Mouse (Mus musculus): ENCODE measurements around the gene Cdc42ep4. TPM values are rescaled to one million over a fixed set of nuclear protein-coding genes. Genes with fewer than 3 reads are reported as not detected.

Gene Cdc42ep4
- total and polyA plus RNA-seq, 2 experiments from 2014 or later: 12.0 to 33.5 TPM

DNA sequence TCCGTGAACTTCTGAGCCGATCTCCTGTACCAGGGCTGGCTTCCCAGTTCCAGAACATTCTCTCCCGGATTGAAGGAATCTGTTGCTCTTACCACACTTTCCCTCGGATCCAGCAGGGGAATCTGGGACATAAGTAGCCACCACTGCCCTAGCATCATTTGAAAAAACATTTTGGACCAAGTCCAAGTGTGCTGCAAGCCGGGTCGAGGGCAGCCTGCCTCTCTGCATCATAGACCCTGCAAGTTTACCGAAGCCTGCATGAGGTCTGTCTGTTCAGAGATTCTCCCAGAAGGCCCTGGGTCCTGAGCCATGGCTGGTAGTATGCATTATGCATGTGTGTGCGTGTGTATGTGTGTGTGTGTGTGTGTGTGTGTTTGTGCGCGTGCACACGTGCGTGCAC is 44.2 kb upstream of the Cdc42ep4 start:
- no peak for ATAC-seq (ENCODE audit: insufficient read depth, low read depth)
- H3K9me3 ChIP-seq (replicated peaks; ENCODE audit: control insufficient read depth, low read length): no peaks in the 10 kb centered on the region
- DNase-seq (ENCODE audit: low spot score): no peak
- no peak for TF ChIP-seq EP300 (IDR thresholded peaks at IDR 0.05; ENCODE audit: low read depth)
- no peak overlapping the region for H3K4me3 ChIP-seq (ENCODE audit: low read depth, low read length)
- no peak overlapping the region for H3K27ac ChIP-seq (ENCODE audit: low read depth)
- 67% methylated on average over 12 of the region's 12 CpGs for WGBS
- H3K4me2 ChIP-seq (ENCODE audit: low read depth, low read length): no peak overlapping the region
- no peaks in the 10 kb centered on the region for H3K4me1 ChIP-seq (ENCODE audit: control insufficient read depth, insufficient read depth)
- H3K36me3 ChIP-seq (replicated peaks; ENCODE audit: control insufficient read depth, insufficient read depth, low read length): no peaks in the 10 kb centered on the region
- H3K27me3 ChIP-seq (ENCODE audit: control insufficient read depth, insufficient read depth, low read length): no peaks in the 10 kb centered on the region
- no peak overlapping the region for H3K9ac ChIP-seq (replicated peaks; ENCODE audit: low read depth, low read length)

- Histone ChIP-seq H3K9me3 (replicated peaks; ENCODE audit: control insufficient read depth, low read length) (no peaks in the 10 kb centered on the region), H3K27me3 (ENCODE audit: control insufficient read depth, insufficient read depth, low read length) (no peaks in the 10 kb centered on the region), H3K4me2 (ENCODE audit: low read depth, low read length) (no peak overlapping the region), H3K27ac (ENCODE audit: low read depth) (no peak overlapping the region), H3K36me3 (replicated peaks; ENCODE audit: control insufficient read depth, insufficient read depth, low read length) (no peaks in the 10 kb centered on the region), H3K4me3 (ENCODE audit: low read depth, low read length) (no peak overlapping the region), H3K9ac (replicated peaks; ENCODE audit: low read depth, low read length) (no peak overlapping the region), H3K4me1 (ENCODE audit: control insufficient read depth, insufficient read depth) (peaks cover 13% of the 10 kb centered on the region; the same call in 1 of the 2 replicates)
- no peak for TF ChIP-seq CTCF (IDR thresholded peaks at IDR 0.05; ENCODE audit: low read depth)
- no peak for TF ChIP-seq EP300 (IDR thresholded peaks at IDR 0.05; ENCODE audit: low read depth)
- 75% methylated on average over 16 of the region's 16 CpGs for WGBS
- ATAC-seq (ENCODE audit: insufficient read depth, low read depth) (no peak), DNase-seq (ENCODE audit: low spot score) (no peak)
Observed at GRCm38 (mm10) chr11:113791357-113792215, 39.9 kb upstream of the Cdc42ep4 start.

DNA sequence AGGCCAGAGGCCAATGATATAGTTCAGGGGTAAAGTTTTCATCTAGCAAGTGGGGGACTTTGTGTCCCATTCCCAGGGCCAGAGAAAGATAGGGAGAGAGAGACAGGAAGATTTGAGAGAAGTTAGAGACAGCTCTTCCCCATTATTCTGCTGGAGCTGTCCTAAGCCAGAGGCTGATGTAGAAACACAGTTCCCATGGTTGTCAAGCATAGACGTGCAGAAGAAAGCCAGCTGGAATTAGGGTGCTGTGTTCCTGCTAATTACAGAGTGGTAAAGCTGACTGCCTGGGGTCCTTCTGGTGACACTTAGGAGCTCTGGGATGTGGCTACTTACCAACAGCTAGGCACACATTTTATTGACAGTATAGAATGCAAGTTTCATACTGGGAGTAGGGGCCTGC is 37.4 kb upstream of the Cdc42ep4 start:
- Histone ChIP-seq H3K4me1 (ENCODE audit: control insufficient read depth, insufficient read depth) (peaks cover 23% of the 10 kb centered on the region), H3K4me2 (ENCODE audit: low read depth, low read length) (no peak overlapping the region), H3K9ac (replicated peaks; ENCODE audit: low read depth, low read length) (no peak overlapping the region), H3K27me3 (ENCODE audit: control insufficient read depth, insufficient read depth, low read length) (no peaks in the 10 kb centered on the region), H3K9me3 (replicated peaks; ENCODE audit: control insufficient read depth, low read length) (no peaks in the 10 kb centered on the region), H3K27ac (ENCODE audit: low read depth) (0 out of 2 replicates have a peak overlapping the region, but pooled peaks have one; percentile 40), H3K36me3 (replicated peaks; ENCODE audit: control insufficient read depth, insufficient read depth, low read length) (no peaks in the 10 kb centered on the region), H3K4me3 (ENCODE audit: low read depth, low read length) (no peak overlapping the region)
- ATAC-seq (ENCODE audit: insufficient read depth, low read depth) (no peak), DNase-seq (ENCODE audit: low spot score) (no peak)
- WGBS: 44% methylated on average over 1 of the region's 1 CpGs
- no peak for TF ChIP-seq EP300 (IDR thresholded peaks at IDR 0.05; ENCODE audit: low read depth)
- TF ChIP-seq CTCF (IDR thresholded peaks at IDR 0.05; ENCODE audit: low read depth): no peak

- TF ChIP-seq EP300 (IDR thresholded peaks at IDR 0.05; ENCODE audit: low read depth) (no peak), CTCF (IDR thresholded peaks at IDR 0.05; ENCODE audit: low read depth) (no peak)
- ATAC-seq (ENCODE audit: insufficient read depth, low read depth) (no peak), DNase-seq (ENCODE audit: low spot score) (no peak)
- no peaks in the 10 kb centered on the region for H3K27me3 ChIP-seq (ENCODE audit: control insufficient read depth, insufficient read depth, low read length)
- H3K9ac ChIP-seq (replicated peaks; ENCODE audit: low read depth, low read length): no peak overlapping the region
- H3K27ac ChIP-seq (ENCODE audit: low read depth): peak overlapping the region; percentile 40
- H3K4me3 ChIP-seq (ENCODE audit: low read depth, low read length): no peak overlapping the region
- 55% methylated on average over 2 of the region's 2 CpGs for WGBS
- H3K36me3 ChIP-seq (replicated peaks; ENCODE audit: control insufficient read depth, insufficient read depth, low read length): no peaks in the 10 kb centered on the region
- H3K9me3 ChIP-seq (replicated peaks; ENCODE audit: control insufficient read depth, low read length): no peaks in the 10 kb centered on the region
- H3K4me2 ChIP-seq (ENCODE audit: low read depth, low read length): 0 out of 2 replicates have a peak overlapping the region, but pooled peaks have one; percentile 15
- peaks cover 23% of the 10 kb centered on the region for H3K4me1 ChIP-seq (ENCODE audit: control insufficient read depth, insufficient read depth)
Observed at GRCm38 (mm10) chr11:113788183-113788789, 36.6 kb upstream of the Cdc42ep4 start.

DNA sequence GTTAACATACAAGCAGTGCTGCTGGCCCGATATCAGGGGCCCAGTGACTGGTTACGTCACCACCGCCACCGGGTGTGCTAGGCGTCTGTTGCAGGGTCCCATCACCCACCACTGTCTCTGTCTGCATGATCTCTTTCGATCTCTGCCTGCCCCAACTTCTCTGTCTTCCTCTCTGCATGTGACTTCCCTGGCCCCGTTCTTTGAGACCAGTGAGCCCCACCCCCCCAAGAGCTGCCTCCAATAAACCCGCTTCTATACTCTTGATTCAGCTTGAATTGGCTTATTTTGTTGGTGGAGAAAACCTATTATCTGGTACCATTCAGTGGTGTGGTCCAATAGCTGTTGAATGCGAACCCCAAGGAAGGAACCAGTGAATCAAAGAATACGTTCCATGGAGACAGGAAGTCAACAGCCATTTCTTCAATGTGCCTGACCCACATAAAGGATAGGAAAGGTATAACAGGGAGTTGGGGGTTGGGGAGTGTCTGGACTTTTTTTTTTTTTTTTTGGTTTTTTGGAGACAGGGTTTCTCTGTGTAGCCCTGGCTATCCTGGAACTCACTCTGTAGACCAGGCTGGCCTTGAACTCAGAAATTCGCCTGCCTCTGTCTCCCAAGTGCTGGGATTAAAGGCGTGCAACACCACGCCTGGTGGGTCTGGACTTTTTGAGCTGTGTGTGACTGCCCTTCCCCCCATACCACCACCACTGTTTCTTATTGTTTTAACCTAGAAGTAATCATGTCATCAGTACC is 35.9 kb upstream of the Cdc42ep4 start:
- ATAC-seq (ENCODE audit: insufficient read depth, low read depth) (no peak), DNase-seq (ENCODE audit: low spot score) (no peak)
- H3K9ac ChIP-seq (replicated peaks; ENCODE audit: low read depth, low read length): no peak overlapping the region
- H3K4me2 ChIP-seq (ENCODE audit: low read depth, low read length): no peak overlapping the region
- TF ChIP-seq EP300 (IDR thresholded peaks at IDR 0.05; ENCODE audit: low read depth): no peak
- TF ChIP-seq CTCF (IDR thresholded peaks at IDR 0.05; ENCODE audit: low read depth): no peak
- no peak overlapping the region for H3K4me3 ChIP-seq (ENCODE audit: low read depth, low read length)
- peaks cover 23% of the 10 kb centered on the region for H3K4me1 ChIP-seq (ENCODE audit: control insufficient read depth, insufficient read depth)
- 81% methylated on average over 13 of the region's 13 CpGs for WGBS
- H3K36me3 ChIP-seq (replicated peaks; ENCODE audit: control insufficient read depth, insufficient read depth, low read length): no peaks in the 10 kb centered on the region
- no peak overlapping the region for H3K27ac ChIP-seq (ENCODE audit: low read depth)
- no peaks in the 10 kb centered on the region for H3K9me3 ChIP-seq (replicated peaks; ENCODE audit: control insufficient read depth, low read length)
- H3K27me3 ChIP-seq (ENCODE audit: control insufficient read depth, insufficient read depth, low read length): no peaks in the 10 kb centered on the region

Measured in heart, postnatal 0 days (tissue).